Mouse (Mus musculus): Measurements from ENCODE around the gene Prodh2. TPM values are rescaled to one million over a fixed set of nuclear protein-coding genes. Genes with fewer than 3 reads are reported as not detected.

The Prodh2 gene
- total and polyA plus RNA-seq, 2 experiments from 2014 or later, result not detected

DNA sequence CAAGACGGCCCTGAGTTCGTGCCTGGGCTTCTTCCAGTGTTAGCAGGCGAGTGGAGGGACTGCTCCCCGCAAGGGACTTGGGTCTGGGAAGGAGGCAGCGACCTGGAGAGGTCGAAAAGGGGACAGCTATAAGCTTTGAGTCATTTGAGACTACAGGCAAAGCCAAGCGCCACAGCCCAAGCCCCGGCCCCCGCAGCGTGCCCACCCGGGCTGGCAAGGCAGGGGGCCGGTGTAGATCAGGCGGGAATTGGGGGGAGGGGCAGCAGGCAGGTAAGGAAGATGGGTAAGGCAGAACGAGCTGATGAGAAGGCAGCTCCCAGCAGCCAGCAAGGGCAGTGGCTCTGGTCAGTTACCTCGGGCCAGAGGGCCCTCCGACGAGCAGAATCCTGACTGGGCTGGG is 33.0 kb downstream of the Prodh2 start:
- no peak for DNase-seq
- Histone ChIP-seq H3K36me3 (ENCODE audit: insufficient read depth) (peaks cover 85% of the 10 kb centered on the region), H3K4me2 (ENCODE audit: low read depth) (no peak overlapping the region), H3K27me3 (ENCODE audit: insufficient read depth, low read length) (no peaks in the 10 kb centered on the region), H3K27ac (ENCODE audit: low read depth, low read length) (no peak overlapping the region), H3K9me3 (ENCODE audit: low read length) (no peaks in the 10 kb centered on the region), H3K9ac (no peak overlapping the region), H3K4me3 (ENCODE audit: low read depth, low read length) (no peak overlapping the region), H3K4me1 (ENCODE audit: insufficient read depth) (no peaks in the 10 kb centered on the region)
- ATAC-seq, result no peak
- TF ChIP-seq CTCF (IDR thresholded peaks at IDR 0.05; ENCODE audit: low read depth), result no peak
- WGBS, result 31% methylated on average over 17 of the region's 17 CpGs

DNA sequence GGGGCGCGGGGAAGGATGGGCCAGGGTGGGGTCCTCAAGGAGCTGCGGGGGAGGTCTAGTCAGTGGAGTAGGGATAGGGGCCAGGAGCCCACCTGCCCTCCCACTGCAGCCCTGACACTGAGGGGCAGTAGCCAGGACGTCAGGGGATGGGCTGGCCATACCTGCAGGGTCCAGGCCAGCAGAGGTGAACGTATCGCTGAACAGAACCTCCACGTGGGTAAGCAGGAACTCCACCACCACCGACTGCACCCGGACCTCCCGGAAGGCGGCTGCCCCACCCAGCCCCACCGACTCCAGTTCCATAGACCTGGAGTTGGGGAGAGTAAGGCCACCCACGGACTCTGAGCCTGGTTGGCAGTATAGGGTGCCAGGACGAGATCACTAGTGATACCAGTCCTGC is 33.6 kb downstream of the Prodh2 start:
- H3K36me3 ChIP-seq (ENCODE audit: insufficient read depth), result peaks cover 91% of the 10 kb centered on the region
- 0 out of 2 replicates have a peak, but pooled peaks cover 3% of the 10 kb centered on the region for H3K4me1 ChIP-seq (ENCODE audit: insufficient read depth)
- no peak for TF ChIP-seq CTCF (IDR thresholded peaks at IDR 0.05; ENCODE audit: low read depth)
- ATAC-seq, result no peak
- no peaks in the 10 kb centered on the region for H3K9me3 ChIP-seq (ENCODE audit: low read length)
- H3K4me3 ChIP-seq (ENCODE audit: low read depth, low read length), result no peak overlapping the region
- WGBS, result 81% methylated on average over 14 of the region's 14 CpGs
- no peak overlapping the region for H3K27ac ChIP-seq (ENCODE audit: low read depth, low read length)
- H3K27me3 ChIP-seq (ENCODE audit: insufficient read depth, low read length), result no peaks in the 10 kb centered on the region
- H3K4me2 ChIP-seq (ENCODE audit: low read depth), result no peak overlapping the region
- H3K9ac ChIP-seq, result no peak overlapping the region
- no peak for DNase-seq

- Histone ChIP-seq H3K4me2 (ENCODE audit: low read depth) (0 out of 2 replicates have a peak overlapping the region, but pooled peaks have one; percentile 2), H3K27me3 (ENCODE audit: insufficient read depth, low read length) (no peaks in the 10 kb centered on the region), H3K36me3 (ENCODE audit: insufficient read depth) (peaks cover 66% of the 10 kb centered on the region), H3K9ac (no peak overlapping the region), H3K4me1 (ENCODE audit: insufficient read depth) (peaks cover 20% of the 10 kb centered on the region), H3K27ac (ENCODE audit: low read depth, low read length) (no peak overlapping the region), H3K4me3 (ENCODE audit: low read depth, low read length) (no peak overlapping the region), H3K9me3 (ENCODE audit: low read length) (no peaks in the 10 kb centered on the region)
- no peak for TF ChIP-seq CTCF (IDR thresholded peaks at IDR 0.05; ENCODE audit: low read depth)
- DNase-seq (no peak), ATAC-seq (no peak)
- 79% methylated on average over 9 of the region's 9 CpGs for WGBS
These were observed 37.9 kb downstream of the Prodh2 start for GRCm38 (mm10) chr7:30531291-30531815.

- TF ChIP-seq CTCF (IDR thresholded peaks at IDR 0.05; ENCODE audit: low read depth), result no peak
- WGBS, result 8% methylated on average over 8 of the region's 8 CpGs
- Histone ChIP-seq H3K9ac (peak overlapping the region; percentile 94), H3K9me3 (ENCODE audit: low read length) (no peaks in the 10 kb centered on the region), H3K36me3 (ENCODE audit: insufficient read depth) (peaks cover 51% of the 10 kb centered on the region), H3K27ac (ENCODE audit: low read depth, low read length) (0 out of 2 replicates have a peak overlapping the region, but pooled peaks have one; percentile 15), H3K4me2 (ENCODE audit: low read depth) (peak overlapping the region; percentile 83), H3K4me1 (ENCODE audit: insufficient read depth) (peaks cover 20% of the 10 kb centered on the region), H3K4me3 (ENCODE audit: low read depth, low read length) (peak overlapping the region; percentile 88), H3K27me3 (ENCODE audit: insufficient read depth, low read length) (no peaks in the 10 kb centered on the region)
- ATAC-seq (no peak), DNase-seq (no peak)
These were observed 39.5 kb downstream of the Prodh2 start for GRCm38 (mm10) chr7:30532931-30533330.

GRCm38 (mm10) chr7:30533941-30534632 is 40.7 kb downstream of the Prodh2 start:
- Histone ChIP-seq H3K4me3 (ENCODE audit: low read depth, low read length) (peak overlapping the region; percentile 88), H3K4me1 (ENCODE audit: insufficient read depth) (peaks cover 20% of the 10 kb centered on the region), H3K27ac (ENCODE audit: low read depth, low read length) (peak overlapping the region; percentile 94), H3K36me3 (ENCODE audit: insufficient read depth) (peaks cover 39% of the 10 kb centered on the region), H3K9ac (peak overlapping the region; percentile 94), H3K4me2 (ENCODE audit: low read depth) (peak overlapping the region; percentile 83), H3K27me3 (ENCODE audit: insufficient read depth, low read length) (no peaks in the 10 kb centered on the region), H3K9me3 (ENCODE audit: low read length) (no peaks in the 10 kb centered on the region)
- 2% methylated on average over 25 of the region's 26 CpGs for WGBS
- ATAC-seq (peak; percentile 41), DNase-seq (peak; percentile 65)
- no peak for TF ChIP-seq CTCF (IDR thresholded peaks at IDR 0.05; ENCODE audit: low read depth)

GRCm38 (mm10) chr7:30534633-30535577 is 41.5 kb downstream of the Prodh2 start, which contains the start of gene Arhgap33:
Arhgap33 (minus strand) TSS chr7:30535060.
- 3% methylated on average over 43 of the region's 84 CpGs for WGBS
- TF ChIP-seq CTCF (IDR thresholded peaks at IDR 0.05; ENCODE audit: low read depth), result no peak
- peak within 1 kb of the TSS; percentile 94 for H3K9ac ChIP-seq
- DNase-seq (peak; percentile 99), ATAC-seq (peak; percentile 90)
- peaks cover 38% of the 10 kb centered on the region for H3K36me3 ChIP-seq (ENCODE audit: insufficient read depth)
- peak within 1 kb of the TSS; percentile 88 for H3K4me3 ChIP-seq (ENCODE audit: low read depth, low read length)
- H3K27ac ChIP-seq (ENCODE audit: low read depth, low read length), result peak within 1 kb of the TSS; percentile 94
- H3K4me1 ChIP-seq (ENCODE audit: insufficient read depth), result peaks cover 20% of the 10 kb centered on the region
- H3K4me2 ChIP-seq (ENCODE audit: low read depth), result peak within 1 kb of the TSS; percentile 83
- no peaks in the 10 kb centered on the region for H3K27me3 ChIP-seq (ENCODE audit: insufficient read depth, low read length)
- H3K9me3 ChIP-seq (ENCODE audit: low read length), result no peaks in the 10 kb centered on the region
